Mouse (Mus musculus): ENCODE data around the gene Dgcr2.

DNA sequence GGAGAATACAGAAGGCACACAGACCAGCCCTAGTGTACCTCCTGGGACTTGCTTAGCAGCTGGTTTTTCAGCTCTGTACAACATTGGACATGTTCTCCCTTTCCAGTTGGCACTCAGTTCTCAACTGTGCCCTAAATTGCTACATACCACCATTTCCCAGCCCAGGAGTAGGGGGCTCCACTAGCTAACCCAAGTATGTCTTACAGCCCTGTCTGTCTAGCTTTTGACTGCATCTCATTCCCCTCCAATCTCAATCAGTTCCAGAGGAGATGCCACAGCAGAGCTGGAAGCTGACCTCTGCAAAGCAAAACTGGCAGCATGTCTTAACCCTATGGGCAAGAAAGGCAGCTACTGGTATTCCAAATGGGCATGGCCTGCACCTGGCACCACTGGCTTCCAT, 2.3 kb downstream of the Dgcr2 start:
- no peak for TF ChIP-seq CTCF (IDR thresholded peaks at IDR 0.05; ENCODE audit: low read depth)
- no peak for TF ChIP-seq EP300 (IDR thresholded peaks at IDR 0.05; ENCODE audit: low read depth)
